Mouse (Mus musculus): ENCODE measurements around the gene Fbxl17.

Fbxl17 gene

GRCm38 (mm10) chr17:63499636-63500155, at the start of gene Fbxl17:
Gene Fbxl17, minus strand, starts transcription at chr17:63500017.
- DNase-seq (ENCODE audit: low spot score in 2 of 2) = peak; percentile 51 to 65

GRCm38 (mm10) chr17:63547465-63547864, 47.6 kb upstream of the Fbxl17 start:
- DNase-seq (ENCODE audit: low spot score in 2 of 2) = peak; percentile 8 to 30

GRCm38 (mm10) chr17:63534576-63535265, 34.9 kb upstream of the Fbxl17 start:
- no peak for DNase-seq (ENCODE audit: low spot score in 2 of 2)

GRCm38 (mm10) chr17:63533074-63533836, 33.4 kb upstream of the Fbxl17 start:
- no peak for DNase-seq (ENCODE audit: low spot score in 2 of 2)

- no peak for DNase-seq (ENCODE audit: low spot score in 2 of 2)
Observed at GRCm38 (mm10) chr17:63529476-63529875, 29.7 kb upstream of the Fbxl17 start.

- DNase-seq (ENCODE audit: low spot score in 2 of 2) = peak in 1 of 2 experiments; percentile 33
Observed at GRCm38 (mm10) chr17:63520691-63521090, 20.9 kb upstream of the Fbxl17 start.

GRCm38 (mm10) chr17:63510451-63510850, 10.6 kb upstream of the Fbxl17 start:
- DNase-seq (ENCODE audit: low spot score in 2 of 2) = no peak

- no peak for DNase-seq (ENCODE audit: low spot score in 2 of 2)
Observed at GRCm38 (mm10) chr17:63501091-63501490, 1.3 kb upstream of the Fbxl17 start.

- peak; percentile 83 to 89 for DNase-seq (ENCODE audit: low spot score in 2 of 2)
Observed at GRCm38 (mm10) chr17:63500156-63500834, 478 bp upstream of the Fbxl17 start.

GRCm38 (mm10) chr17:63498717-63499635, 841 bp downstream of the Fbxl17 start:
- no peak for DNase-seq (ENCODE audit: low spot score in 2 of 2)

GRCm38 (mm10) chr17:63498182-63498716, 1.6 kb downstream of the Fbxl17 start:
- DNase-seq (ENCODE audit: low spot score in 2 of 2) = no peak

GRCm38 (mm10) chr17:63497206-63497731, 2.5 kb downstream of the Fbxl17 start:
- DNase-seq (ENCODE audit: low spot score in 2 of 2) = no peak

GRCm38 (mm10) chr17:63496153-63496552, 3.7 kb downstream of the Fbxl17 start:
- DNase-seq (ENCODE audit: low spot score in 2 of 2) = no peak

- no peak for DNase-seq (ENCODE audit: low spot score in 2 of 2)
Observed at GRCm38 (mm10) chr17:63493876-63494580, 5.8 kb downstream of the Fbxl17 start.

GRCm38 (mm10) chr17:63493274-63493673, 6.5 kb downstream of the Fbxl17 start:
- no peak for DNase-seq (ENCODE audit: low spot score in 2 of 2)

GRCm38 (mm10) chr17:63492665-63493273, 7.0 kb downstream of the Fbxl17 start:
- DNase-seq (ENCODE audit: low spot score in 2 of 2) = no peak

- DNase-seq (ENCODE audit: low spot score in 2 of 2) = no peak
Observed at GRCm38 (mm10) chr17:63489525-63489924, 10.3 kb downstream of the Fbxl17 start.

GRCm38 (mm10) chr17:63467866-63468265, 32.0 kb downstream of the Fbxl17 start:
- peak; percentile 64 to 81 for DNase-seq (ENCODE audit: low spot score in 2 of 2)

- no peak for DNase-seq (ENCODE audit: low spot score in 2 of 2)
Observed at GRCm38 (mm10) chr17:63465239-63465638, 34.6 kb downstream of the Fbxl17 start.

- no peak for DNase-seq (ENCODE audit: low spot score in 2 of 2)
Observed at GRCm38 (mm10) chr17:63462512-63462911, 37.3 kb downstream of the Fbxl17 start.
